Comparison of ENCODE assay signal across 21 mouse cellular contexts in genomic region chr4:106788627-106789026, GRCm38 (mm10). TPM values are rescaled to one million over a fixed set of nuclear protein-coding genes. Genes with fewer than 3 reads are reported as not detected.
DNase-seq lines count a peak whose midpoint lies in the region; ATAC-seq lines count a peak whose summit lies in the region.
"Had no signal": no experiment of that assay in that cellular context is flagged by ENCODE, and none has a peak within 500 bp of the region (broad histone marks: within the 10 kb centered on the region; RNA-seq: fewer than 3 reads in every experiment).

No protein-coding gene starts in this region.

- no peaks in the 10 kb centered on the region for H3K27me3 ChIP-seq in kidney, embryonic 16.5 days (ENCODE audit: insufficient read depth, low read length)
- H3K27me3 ChIP-seq in neural tube, embryonic 11.5 days (ENCODE audit: control insufficient read depth, insufficient read depth, low read length): no peaks in the 10 kb centered on the region
- H3K27me3 ChIP-seq: embryonic facial prominence, embryonic 12.5 days; hindbrain, embryonic 12.5 days; Patski had no signal

- no peaks in the 10 kb centered on the region for H3K36me3 ChIP-seq in kidney, embryonic 16.5 days (ENCODE audit: insufficient read depth, low read length)
- no peaks in the 10 kb centered on the region for H3K36me3 ChIP-seq in neural tube, embryonic 11.5 days (ENCODE audit: control insufficient read depth, insufficient read depth, low read length)
- H3K36me3 ChIP-seq: embryonic facial prominence, embryonic 12.5 days; hindbrain, embryonic 12.5 days had no signal

- H3K4me2 ChIP-seq in kidney, embryonic 16.5 days (replicated peaks; ENCODE audit: low read depth, low read length): no peak overlapping the region
- no peak overlapping the region for H3K4me2 ChIP-seq in neural tube, embryonic 11.5 days (ENCODE audit: low read depth)
- H3K4me2 ChIP-seq: embryonic facial prominence, embryonic 12.5 days; forebrain, embryonic 13.5 days; hindbrain, embryonic 12.5 days had no signal

- H3K27ac ChIP-seq in kidney, embryonic 16.5 days (ENCODE audit: low read length): no peak overlapping the region
- no peak overlapping the region for H3K27ac ChIP-seq in neural tube, embryonic 11.5 days (ENCODE audit: low read depth, low read length)
- H3K27ac ChIP-seq: embryonic facial prominence, embryonic 12.5 days; forebrain, embryonic 13.5 days; hindbrain, embryonic 12.5 days had no signal

- ATAC-seq in kidney, embryonic 16.5 days (ENCODE audit: low FRiP score, low TSS enrichment): no peak
- ATAC-seq in neural tube, embryonic 11.5 days (ENCODE audit: insufficient read depth, low FRiP score, low TSS enrichment): no peak
- ATAC-seq: forebrain, embryonic 13.5 days; hindbrain, embryonic 16.5 days; Patski had no signal

- WGBS in kidney, embryonic 16.5 days: 85% methylated on average over 11 of the region's 11 CpGs
- WGBS in neural tube, embryonic 11.5 days: 81% methylated on average over 11 of the region's 11 CpGs

- H3K9ac ChIP-seq in kidney, embryonic 16.5 days (replicated peaks; ENCODE audit: low read length): no peak overlapping the region
- no peak overlapping the region for H3K9ac ChIP-seq in neural tube, embryonic 11.5 days (ENCODE audit: low read length)
- H3K9ac ChIP-seq: embryonic facial prominence, embryonic 12.5 days; forebrain, embryonic 13.5 days; hindbrain, embryonic 12.5 days had no signal

- H3K4me1 ChIP-seq in kidney, embryonic 16.5 days (ENCODE audit: insufficient read depth, low read length): peaks cover 46% of the 10 kb centered on the region
- H3K4me1 ChIP-seq in neural tube, embryonic 11.5 days (ENCODE audit: control insufficient read depth, insufficient read depth, low read length): peaks cover 20% of the 10 kb centered on the region

- H3K9me3 ChIP-seq in kidney, embryonic 16.5 days (ENCODE audit: low read length): no peaks in the 10 kb centered on the region
- H3K9me3 ChIP-seq in neural tube, embryonic 11.5 days (ENCODE audit: control insufficient read depth, low read length): no peaks in the 10 kb centered on the region
- H3K9me3 ChIP-seq: embryonic facial prominence, embryonic 12.5 days; forebrain, embryonic 13.5 days; hindbrain, embryonic 12.5 days had no signal

- DNase-seq in kidney, adult 11 months: peak; percentile 56
- DNase-seq in neural tube, embryonic 11.5 days (ENCODE audit: low spot score): peak; percentile 9
- DNase-seq in neural tube, embryonic 10.5 days (ENCODE audit: extremely low spot score, low spot score): no peak
- peak; percentile 41 for DNase-seq in ZHBTc4 (ENCODE audit: low read depth, low spot score)
- no peak for DNase-seq in layer of hippocampus, adult 9-10 months (ENCODE audit: low spot score)
- no peak for DNase-seq in spleen, postnatal 10 days (ENCODE audit: low spot score in 2 of 2)
- DNase-seq: adrenal gland, adult 2 months; cerebellum, adult 11 months; cerebellum, adult 8-10 months; cerebellum, postnatal 25 days; gastrocnemius, adult 2 months; gastrocnemius, postnatal 25 days; heart, postnatal 10 days; heart, postnatal 4 days had no signal

- no peak overlapping the region for H3K4me3 ChIP-seq in kidney, embryonic 16.5 days (ENCODE audit: low read length)
- no peak overlapping the region for H3K4me3 ChIP-seq in neural tube, embryonic 11.5 days (ENCODE audit: low read depth, low read length)
- H3K4me3 ChIP-seq: embryonic facial prominence, embryonic 12.5 days; forebrain, embryonic 13.5 days; gastrocnemius, adult 2 months; hindbrain, embryonic 12.5 days had no signal

RNA-seq across cellular contexts. Expression of gene Acot11, which starts 16.2 kb away (rescaled TPM):
- polyA plus RNA-seq in kidney, embryonic 16.5 days (2015; fragmentation: Nextera tagmentation; extraction: Ambion mirVana): 2.8 and 2.9 TPM in 2 replicates
- 1.4 and 1.8 TPM in 2 replicates for polyA plus RNA-seq in neural tube, embryonic 11.5 days (2014; fragmentation: Nextera tagmentation; extraction: Ambion mirVana)

RNA-seq across cellular contexts. Expression of gene Fam151a, which starts 54.9 kb away (rescaled TPM):
- polyA plus RNA-seq in kidney, embryonic 16.5 days (2015; fragmentation: Nextera tagmentation; extraction: Ambion mirVana): 6.8 and 8.1 TPM in 2 replicates
- not detected in 2 replicates for polyA plus RNA-seq in neural tube, embryonic 11.5 days (2014; fragmentation: Nextera tagmentation; extraction: Ambion mirVana)
- polyA plus RNA-seq: adrenal gland, adult 2 months; brain, embryonic 14.5 days; forebrain, embryonic 13.5 days; hindbrain, embryonic 12.5 days; hindbrain, embryonic 16.5 days; Patski had no signal

RNA-seq across cellular contexts. Expression of gene Mroh7, which starts 57.9 kb away (rescaled TPM):
- polyA plus RNA-seq in kidney, embryonic 16.5 days (2015; fragmentation: Nextera tagmentation; extraction: Ambion mirVana): 0.74 and 1.8 TPM in 2 replicates
- polyA plus RNA-seq in neural tube, embryonic 11.5 days (2014; fragmentation: Nextera tagmentation; extraction: Ambion mirVana): not detected in 2 replicates

Comparison
In these comparisons a context has a peak if more than half of its experiments do, and no peak if none do; other contexts are left out.
1. DNase-seq: peak in kidney, adult 11 months (single experiment), neural tube, embryonic 11.5 days (single experiment) and ZHBTc4 (single experiment); none in neural tube, embryonic 10.5 days (single experiment), layer of hippocampus, adult 9-10 months (single experiment) and spleen, postnatal 10 days (0 of 2).